Mouse (Mus musculus) myocyte (in vitro differentiated cells): ENCODE data around the gene Luzp1.

Source experiments
- POLR2A ChIP-seq: IDR thresholded peaks from one replicate; pipeline ENCODE4 v1.6.1; 2011; ENCODE audit warnings: low read depth, mild to moderate bottlenecking, control low read depth, moderate library complexity; ENCODE audit not compliant: insufficient read length
- POLR2AphosphoS2 ChIP-seq: IDR thresholded peaks from one replicate; pipeline ENCODE4 v1.6.1; 2011; ENCODE audit warnings: low read depth, control low read depth; ENCODE audit not compliant: insufficient read length

DNA sequence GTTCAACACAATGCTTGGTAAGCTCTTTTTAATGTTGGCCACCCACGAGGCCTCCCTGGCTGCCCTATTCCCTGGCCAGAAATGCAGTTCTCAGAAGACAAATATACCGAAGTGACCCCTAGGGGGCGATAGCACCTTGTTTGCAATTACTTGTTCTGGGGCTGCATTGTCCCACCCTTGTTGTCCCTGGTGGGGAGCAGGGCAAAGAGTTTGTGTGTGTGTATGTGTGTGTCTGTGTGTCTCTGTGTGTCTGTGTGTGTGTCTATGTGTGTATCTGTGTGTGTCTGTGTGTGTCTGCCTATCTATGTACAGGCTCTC, 38.2 kb upstream of the Luzp1 start:
- TF ChIP-seq POLR2A = no peak
- no peak for TF ChIP-seq POLR2AphosphoS2
